Mouse (Mus musculus) MEL (cell line): Measurements from ENCODE around the gene Gm7903. TPM values are rescaled to one million over a fixed set of nuclear protein-coding genes. Genes with fewer than 3 reads are reported as not detected.
"Not testable (repeated sequence)": the region's sequence is repeated elsewhere in the genome, so short reads cannot be mapped to it uniquely, and the experiment has no call there.

Experiments
- DNase-seq: peaks from one replicate; pipeline ENCODE4 v3.0.0; 2011; ENCODE audit warnings: low read depth, low spot score
- H3K27ac ChIP-seq: 2 replicates; pipeline ENCODE4 v1.5.1; 2012; ENCODE audit warnings: low read depth, mild to moderate bottlenecking, control low read depth, low read length, moderate library complexity; ENCODE audit not compliant: control insufficient read depth
- H3K27me3 ChIP-seq, 2 experiments: fragments of 150-350 bp in 1 of 2; sonication (generic) in 1 of 2; 2 replicates each; pipeline ENCODE4 v1.6.1; 2012; ENCODE audit warnings: low read length in 2 of 2, mild to moderate bottlenecking in 2 of 2, improper control_type of control experiment in 1 of 2, moderate library complexity in 1 of 2; ENCODE audit not compliant: insufficient read depth in 2 of 2, control insufficient read depth in 1 of 2
- H3K36me3 ChIP-seq, 2 experiments: 2 replicates each; pipeline ENCODE4 v1.6.1; 2012 to 2014; ENCODE audit warnings: low read length in 2 of 2, improper control_type of control experiment in 1 of 2, inconsistent platforms in 1 of 2, mild to moderate bottlenecking in 1 of 2; ENCODE audit not compliant: insufficient read depth in 2 of 2, control insufficient read depth in 1 of 2
- H3K4me1 ChIP-seq, 2 experiments: fragments of 150-350 bp in 1 of 2; sonication (generic) in 1 of 2; 2 replicates each; pipeline ENCODE4 v1.6.1; 2012; ENCODE audit warnings: low read length in 2 of 2, improper control_type of control experiment in 1 of 2, mild to moderate bottlenecking in 1 of 2; ENCODE audit not compliant: insufficient read depth in 2 of 2, control insufficient read depth in 1 of 2
- H3K4me3 ChIP-seq, 2 experiments: fragments of 150-350 bp in 1 of 2; sonication (generic) in 1 of 2; 2 replicates each; pipeline ENCODE4 v1.5.1; 2012; ENCODE audit warnings: low read depth in 2 of 2, low read length in 2 of 2, mild to moderate bottlenecking in 2 of 2, moderate library complexity in 2 of 2, control low read depth in 1 of 2, improper control_type of control experiment in 1 of 2; ENCODE audit not compliant: control insufficient read depth in 1 of 2, insufficient read depth in 1 of 2
- H3K79me2 ChIP-seq: 2 replicates; pipeline ENCODE4 v1.6.1; 2012; ENCODE audit warnings: mild to moderate bottlenecking, low read length, moderate library complexity; ENCODE audit not compliant: control insufficient read depth, poor library complexity, insufficient read depth
- H3K9ac ChIP-seq: 2 replicates; pipeline ENCODE4 v1.6.1; 2012; ENCODE audit warnings: low read depth, mild to moderate bottlenecking, control low read depth, low read length, moderate library complexity; ENCODE audit not compliant: control insufficient read depth, poor library complexity, severe bottlenecking
- H3K9me3 ChIP-seq: fragments of 150-350 bp; sonication (generic); replicated peaks from 2 replicates; pipeline ENCODE4 v1.6.1; 2012; ENCODE audit warnings: mild to moderate bottlenecking, low read length, improper control_type of control experiment, moderate library complexity; ENCODE audit not compliant: insufficient read depth
- polyA plus RNA-seq, 2 experiments: library from polyadenylated mRNA; stranded (reverse) in 1 of 2; unstranded in 1 of 2; fragments of >175 nt in 1 of 2; fragments of >200 nt in 1 of 2; gene quantifications; 2 replicates each; pipeline versions ENCODE4 v1.2.1 to v1.2.4; 2012; ENCODE audit warnings: low replicate concordance in 2 of 2, low read depth in 1 of 2; ENCODE audit not compliant: insufficient read length in 2 of 2, insufficient read depth in 1 of 2, missing spikeins in 1 of 2
- total RNA-seq: library from RNA; depleted of rRNA; stranded (reverse); fragments of 300-350 nt; gene quantifications from 2 replicates; pipeline ENCODE4 v1.2.3, GENCODE M21; 2012; rRNA removed

Gene Gm7903
- total and polyA plus RNA-seq, 3 experiments, result not detected

DNA sequence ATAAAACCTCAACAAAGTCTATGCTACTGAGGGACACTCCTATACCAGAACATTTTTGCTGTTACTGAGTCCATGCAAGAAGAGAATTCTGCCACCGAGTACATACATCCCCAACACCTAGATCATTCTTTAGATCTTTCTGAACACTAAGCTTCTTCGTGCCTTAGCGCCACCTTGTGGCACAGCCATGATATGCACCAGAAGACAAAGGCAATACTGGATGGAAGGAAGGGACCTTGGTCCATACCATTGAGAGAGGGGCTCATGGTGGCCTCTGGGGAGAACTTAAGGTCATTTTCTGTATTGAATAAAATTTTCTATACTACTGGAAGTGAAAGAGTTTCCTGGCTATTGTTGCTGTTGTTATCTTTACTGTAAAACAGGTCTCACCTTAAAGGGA is 49.5 kb downstream of the Gm7903 start:
- not testable (repeated sequence) for H3K4me3 ChIP-seq, H3K79me2 ChIP-seq, H3K36me3 ChIP-seq, H3K4me1 ChIP-seq, DNase-seq, H3K9me3 ChIP-seq, H3K27me3 ChIP-seq, H3K27ac ChIP-seq, H3K9ac ChIP-seq

Other genes with a start within 250 kb of the Gm7903 start
- not detected in 2 replicates for gene Tceal6, start 223.1 kb upstream of the Gm7903 start, total RNA-seq
- gene Tceal6, start 223.1 kb upstream of the Gm7903 start, polyA plus RNA-seq, result not detected
- not detected in 2 replicates for gene Pramel3, start 131.5 kb upstream of the Gm7903 start, total RNA-seq
- gene Pramel3, start 131.5 kb upstream of the Gm7903 start, polyA plus RNA-seq, result not detected
- not detected in 2 replicates for gene Gm5128, start 60.6 kb upstream of the Gm7903 start, total RNA-seq
- not detected for gene Gm5128, start 60.6 kb upstream of the Gm7903 start, polyA plus RNA-seq
- gene AV320801, start 60.8 kb downstream of the Gm7903 start, total RNA-seq, result not detected in 2 replicates
- not detected for gene AV320801, start 60.8 kb downstream of the Gm7903 start, polyA plus RNA-seq
- 0.12 and 0.23 TPM in 2 replicates for gene Nxf7, start 164.9 kb downstream of the Gm7903 start, total RNA-seq
- gene Nxf7, start 164.9 kb downstream of the Gm7903 start, polyA plus RNA-seq, result 10 to 100 TPM in 1 of 2 experiments, not detected in 1; 11.3 TPM
- not detected in 2 replicates for gene Prame, start 193.9 kb downstream of the Gm7903 start, total RNA-seq
- gene Prame, start 193.9 kb downstream of the Gm7903 start, polyA plus RNA-seq, result not detected